ENCODE assay signal across 13 mouse cellular contexts in the genomic region with DNA sequence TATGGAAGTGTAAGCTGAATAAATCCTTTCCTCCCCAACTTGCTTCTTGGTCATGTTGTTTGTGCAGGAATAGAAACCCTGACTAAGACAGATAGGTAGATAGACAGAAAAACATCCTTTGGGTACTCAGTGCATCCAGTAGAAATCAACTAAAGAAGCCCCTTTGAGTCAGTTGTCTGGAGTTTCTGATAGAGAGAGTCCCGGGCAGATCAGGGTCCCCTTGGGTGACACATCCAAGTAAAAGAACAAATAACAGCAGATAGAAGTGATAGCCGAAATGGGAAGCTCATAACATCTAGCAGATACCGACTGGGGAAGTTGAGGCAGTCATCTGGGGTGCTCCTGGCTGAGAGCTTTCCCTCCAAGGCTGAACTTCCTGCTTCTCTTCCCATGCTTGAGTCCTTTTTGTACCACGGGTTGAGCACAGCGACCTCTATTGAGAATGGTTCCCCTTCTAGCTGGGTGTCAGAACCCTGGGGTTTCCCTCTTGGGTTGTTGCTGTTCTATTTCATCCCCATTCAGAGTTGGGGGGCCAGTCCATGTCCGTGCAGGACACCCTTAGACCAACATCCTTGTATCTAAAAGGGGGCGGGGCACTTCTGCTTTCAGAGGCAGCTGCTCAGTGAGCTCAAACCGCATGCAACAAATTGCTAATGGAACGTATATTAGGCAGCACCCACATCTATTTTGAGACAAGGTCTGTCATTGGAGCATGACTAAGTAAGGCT. TPM values are rescaled to one million over a fixed set of nuclear protein-coding genes. Genes with fewer than 3 reads are reported as not detected.
DNase-seq lines count a peak whose midpoint lies in the region; ATAC-seq and TF ChIP-seq lines count a peak whose summit lies in the region.
"Had no signal": no experiment of that assay in that cellular context is flagged by ENCODE, and none has a peak within 500 bp of the region (broad histone marks: within the 10 kb centered on the region; RNA-seq: fewer than 3 reads in every experiment).

No protein-coding gene starts in this region.

- no peak for TF ChIP-seq CTCF in lung, adult 2 months (IDR thresholded peaks at IDR 0.05; ENCODE audit: insufficient read depth, low read length)

- no peak overlapping the region for H3K9ac ChIP-seq in midbrain, embryonic 16.5 days (ENCODE audit: low read depth, low read length)

- WGBS in lung, adult 2 months = 60% methylated on average over 9 of the region's 9 CpGs
- 80% methylated on average over 9 of the region's 9 CpGs for WGBS in midbrain, embryonic 16.5 days

- no peaks in the 10 kb centered on the region for H3K9me3 ChIP-seq in midbrain, embryonic 16.5 days (replicated peaks; ENCODE audit: control insufficient read depth, low read length, poor library complexity, severe bottlenecking)
- H3K9me3 ChIP-seq: midbrain, embryonic 10.5 days had no signal

- H3K27ac ChIP-seq in midbrain, embryonic 16.5 days (ENCODE audit: low read length) = no peak overlapping the region
- H3K27ac ChIP-seq: kidney, postnatal 0 days; midbrain, embryonic 10.5 days; stomach, postnatal 0 days had no signal

- no peaks in the 10 kb centered on the region for H3K4me1 ChIP-seq in lung, adult 2 months (ENCODE audit: control insufficient read depth, insufficient read depth, low read length)
- no peaks in the 10 kb centered on the region for H3K4me1 ChIP-seq in midbrain, embryonic 16.5 days (ENCODE audit: control insufficient read depth, insufficient read depth, low read length)
- H3K4me1 ChIP-seq: midbrain, embryonic 10.5 days had no signal

- peak; percentile 79 for ATAC-seq in megakaryocyte, adult 5-6 weeks (ENCODE audit: poor library complexity, severe bottlenecking)
- no peak for ATAC-seq in midbrain, embryonic 16.5 days

- H3K27me3 ChIP-seq in midbrain, embryonic 16.5 days (ENCODE audit: control insufficient read depth, insufficient read depth, low read depth, low read length) = no peaks in the 10 kb centered on the region

- TF ChIP-seq POLR2A in lung, adult 2 months (IDR thresholded peaks at IDR 0.05; ENCODE audit: borderline replicate concordance, extremely low read depth, low read depth, low read length) = no peak

- H3K4me2 ChIP-seq in midbrain, embryonic 16.5 days (ENCODE audit: low read length) = no peak overlapping the region

- H3K4me3 ChIP-seq in lung, adult 2 months (replicated peaks; ENCODE audit: extremely low read depth, low read depth, low read length) = no peak overlapping the region
- no peak overlapping the region for H3K4me3 ChIP-seq in midbrain, embryonic 16.5 days (ENCODE audit: low read depth, low read length)
- H3K4me3 ChIP-seq: midbrain, embryonic 10.5 days had no signal

- peak; percentile 19 to 50 for DNase-seq in adrenal gland, adult (ENCODE audit: inconsistent age in 2 of 2, low spot score in 1 of 2)
- no peak for DNase-seq in adrenal gland, adult 8-10 months
- DNase-seq in lung, postnatal 10 days = peak; percentile 24
- no peak for DNase-seq in lung, adult 2 months
- peak; percentile 65 to 74 for DNase-seq in spleen, postnatal 4 days (ENCODE audit: low spot score in 2 of 2)
- no peak for DNase-seq in gastrocnemius, postnatal 25 days
- DNase-seq: cerebellum, postnatal 25 days; left cerebral cortex, postnatal 4 days had no signal

- no peaks in the 10 kb centered on the region for H3K36me3 ChIP-seq in midbrain, embryonic 16.5 days (ENCODE audit: control insufficient read depth, insufficient read depth, low read length)
- H3K36me3 ChIP-seq: midbrain, embryonic 10.5 days had no signal

RNA-seq across cellular contexts. Expression of gene Arf2, which starts 34.3 kb away (rescaled TPM):
- 10 to 100 TPM; 46.1 to 61.9 (median 54.1) TPM for total RNA-seq in adrenal gland, adult 8-10 months (2022)
- polyA plus RNA-seq in lung, adult 2 months (2012; rRNA removed) = 15.1 and 24.2 TPM in 2 replicates
- total RNA-seq in megakaryocyte, adult 5-6 weeks (2015) = 37.6 and 41.1 TPM in 2 replicates
- 52.2 and 55.1 TPM in 2 replicates for total RNA-seq in megakaryocyte, adult 5-6 weeks (2017)
- 247 TPM in 2 replicates for polyA plus RNA-seq in midbrain, embryonic 16.5 days (2015; fragmentation: Nextera tagmentation; extraction: Ambion mirVana)
- total RNA-seq in gastrocnemius, postnatal 25 days (2021) = 10 to 100 TPM; 16.7 to 17.3 TPM

RNA-seq across cellular contexts. Expression of gene Nsf, which starts 47.0 kb away (rescaled TPM):
- 100 to 1,000 TPM; 155 to 272 (median 192) TPM for total RNA-seq in adrenal gland, adult 8-10 months (2022)
- polyA plus RNA-seq in lung, adult 2 months (2012; rRNA removed) = 27.5 and 35.2 TPM in 2 replicates
- total RNA-seq in megakaryocyte, adult 5-6 weeks (2015) = 44.8 and 50.0 TPM in 2 replicates
- total RNA-seq in megakaryocyte, adult 5-6 weeks (2017) = 49.3 and 51.1 TPM in 2 replicates
- polyA plus RNA-seq in midbrain, embryonic 16.5 days (2015; fragmentation: Nextera tagmentation; extraction: Ambion mirVana) = 223 and 248 TPM in 2 replicates
- total RNA-seq in gastrocnemius, postnatal 25 days (2021) = 10 to 100 TPM; 15.9 to 23.5 TPM

Comparison
In these comparisons a context has a peak if more than half of its experiments do, and no peak if none do; other contexts are left out.
1. DNase-seq: peak in adrenal gland, adult (2 of 2), lung, postnatal 10 days (single experiment) and spleen, postnatal 4 days (2 of 2); none in adrenal gland, adult 8-10 months (single experiment), lung, adult 2 months (single experiment) and gastrocnemius, postnatal 25 days (single experiment).